Mouse (Mus musculus): ENCODE data around the gene Magix.
"Not testable (repeated sequence)": the region's sequence is repeated elsewhere in the genome, so short reads cannot be mapped to it uniquely, and the experiment has no call there.

The Magix gene

DNA sequence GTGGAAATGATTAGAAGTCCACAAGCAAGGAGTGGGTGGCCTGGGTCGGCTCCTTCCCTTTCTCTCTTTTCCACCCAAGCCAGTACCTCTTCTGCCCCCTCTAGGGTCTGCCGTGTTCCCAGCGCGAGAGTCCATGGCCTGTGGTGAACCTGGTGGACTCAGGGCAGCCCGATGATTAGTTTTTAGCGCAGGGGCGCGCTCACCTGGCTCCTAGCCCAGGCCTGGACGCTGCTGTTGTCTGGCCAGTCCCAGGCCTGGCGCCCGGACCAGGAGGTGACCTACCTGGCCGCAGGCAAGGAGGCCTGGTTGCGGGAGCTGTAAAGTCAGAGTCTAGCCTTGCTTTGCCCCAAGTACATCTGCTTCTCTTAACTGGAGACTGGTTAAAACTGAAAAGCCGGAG lies at the start of gene Magix:
Magix (minus strand) TSS at position 388 of the 400 bp plus-strand sequence.
- DNase-seq: peak; percentile 68 to 87

DNA sequence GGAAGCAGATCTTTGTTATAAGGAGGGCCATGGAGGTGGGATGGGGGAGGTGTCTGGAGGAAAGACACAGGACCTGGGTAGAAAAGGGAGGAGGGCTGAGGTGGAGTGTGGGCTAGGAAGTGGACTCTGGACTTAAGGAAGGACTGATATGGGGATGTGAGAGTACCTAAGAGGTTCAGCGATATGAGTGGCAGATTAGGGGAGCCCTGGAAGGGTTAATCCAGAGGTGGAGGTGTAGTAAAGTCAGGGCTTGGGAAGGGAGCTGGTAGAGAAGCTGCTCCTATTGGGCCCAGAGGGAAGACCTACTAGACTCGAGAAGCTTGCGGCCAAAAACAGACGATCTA lies 47.8 kb upstream of the Magix start:
- DNase-seq: peak in 1 of 2 experiments; percentile 25

- DNase-seq: peak; percentile 80 to 90
Observed at GRCm38 (mm10) chrX:7728215-7728921, 47.3 kb upstream of the Magix start, which contains the start of gene Praf2. Praf2 (plus strand) TSS chrX:7728439.

DNA sequence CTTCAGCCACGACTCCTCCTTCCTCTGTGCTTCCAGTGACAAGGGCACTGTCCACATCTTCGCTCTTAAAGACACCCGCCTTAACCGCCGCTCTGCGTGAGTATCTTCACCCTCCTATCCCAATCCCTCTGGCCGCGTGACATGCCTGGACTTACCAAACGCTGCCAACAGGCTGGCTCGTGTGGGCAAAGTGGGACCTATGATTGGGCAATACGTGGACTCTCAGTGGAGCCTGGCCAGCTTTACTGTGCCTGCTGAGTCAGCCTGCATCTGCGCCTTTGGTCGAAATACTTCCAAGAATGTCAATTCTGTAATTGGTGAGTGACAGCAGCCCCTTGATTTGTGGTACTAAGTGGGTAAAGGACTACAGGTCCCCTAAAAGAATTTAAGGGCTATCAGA lies 46.1 kb upstream of the Magix start:
- no peak for DNase-seq

DNA sequence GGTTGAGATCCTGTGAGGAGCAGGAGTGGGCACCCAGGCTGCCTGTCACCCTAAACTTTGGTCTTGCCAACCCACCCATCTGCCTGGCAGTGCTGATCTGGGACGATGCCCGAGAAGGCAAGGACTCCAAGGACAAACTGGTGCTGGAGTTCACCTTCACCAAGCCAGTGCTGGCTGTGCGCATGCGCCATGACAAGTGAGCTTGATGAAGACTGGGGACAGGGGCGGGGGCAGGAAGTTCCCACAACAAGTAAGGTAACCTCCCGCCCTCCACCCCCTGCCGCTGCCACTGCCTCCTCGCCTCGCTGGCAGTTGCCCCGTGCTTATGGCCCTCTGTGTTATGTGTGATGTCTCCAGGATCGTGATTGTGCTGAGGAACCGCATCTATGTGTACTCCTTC lies 44.8 kb upstream of the Magix start:
- no peak for DNase-seq

GRCm38 (mm10) chrX:7724135-7724534 lies 43.1 kb upstream of the Magix start:
- no peak for DNase-seq

DNA sequence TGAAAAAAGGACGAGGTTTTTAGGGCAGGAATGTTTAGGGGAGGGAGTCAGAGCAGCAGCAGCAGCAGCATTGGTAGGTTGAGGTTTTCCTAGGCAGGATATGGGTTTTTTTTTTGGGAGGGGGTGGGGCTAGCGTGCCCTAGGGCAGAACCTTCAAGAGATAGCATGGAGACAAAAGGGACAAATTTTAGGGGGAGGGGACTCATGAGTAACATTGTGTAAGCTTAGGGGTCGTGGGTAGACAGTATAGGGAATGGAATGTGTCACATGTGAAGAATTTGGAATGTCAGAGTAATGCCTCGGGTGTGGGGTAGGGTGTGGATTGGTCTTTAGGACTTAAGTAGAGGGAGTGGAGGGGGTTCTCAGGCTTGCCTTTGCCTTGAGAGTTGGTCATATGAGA lies 41.6 kb upstream of the Magix start:
- DNase-seq: no peak

- DNase-seq: no peak
Observed at GRCm38 (mm10) chrX:7722282-7722611, 41.2 kb upstream of the Magix start.

- DNase-seq: peak; percentile 64 to 81
Observed at GRCm38 (mm10) chrX:7721514-7722281, 40.6 kb upstream of the Magix start, which contains the start of gene Gm45208. Gm45208 (plus strand) TSS chrX:7722245.

DNA sequence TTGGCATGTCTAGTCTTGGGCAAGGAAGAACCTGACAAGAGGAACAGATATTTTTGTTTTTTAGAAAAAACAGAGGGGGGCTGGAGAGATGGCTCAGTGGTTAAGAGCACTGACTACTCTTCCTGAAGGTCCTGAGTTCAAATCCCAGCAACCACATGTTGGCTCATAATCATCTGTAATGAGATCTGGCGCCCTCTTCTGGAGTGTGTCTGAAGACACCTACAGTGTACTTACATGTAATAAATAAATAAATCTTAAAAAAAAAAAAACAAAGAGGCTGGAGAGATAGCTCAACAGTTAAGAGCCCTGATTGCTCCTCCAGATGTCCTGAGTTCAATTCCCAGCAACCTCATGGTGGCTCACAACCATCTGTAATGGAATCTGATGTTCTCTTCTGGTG lies 35.0 kb upstream of the Magix start:
- DNase-seq: peak in 1 of 2 experiments; percentile 30

DNA sequence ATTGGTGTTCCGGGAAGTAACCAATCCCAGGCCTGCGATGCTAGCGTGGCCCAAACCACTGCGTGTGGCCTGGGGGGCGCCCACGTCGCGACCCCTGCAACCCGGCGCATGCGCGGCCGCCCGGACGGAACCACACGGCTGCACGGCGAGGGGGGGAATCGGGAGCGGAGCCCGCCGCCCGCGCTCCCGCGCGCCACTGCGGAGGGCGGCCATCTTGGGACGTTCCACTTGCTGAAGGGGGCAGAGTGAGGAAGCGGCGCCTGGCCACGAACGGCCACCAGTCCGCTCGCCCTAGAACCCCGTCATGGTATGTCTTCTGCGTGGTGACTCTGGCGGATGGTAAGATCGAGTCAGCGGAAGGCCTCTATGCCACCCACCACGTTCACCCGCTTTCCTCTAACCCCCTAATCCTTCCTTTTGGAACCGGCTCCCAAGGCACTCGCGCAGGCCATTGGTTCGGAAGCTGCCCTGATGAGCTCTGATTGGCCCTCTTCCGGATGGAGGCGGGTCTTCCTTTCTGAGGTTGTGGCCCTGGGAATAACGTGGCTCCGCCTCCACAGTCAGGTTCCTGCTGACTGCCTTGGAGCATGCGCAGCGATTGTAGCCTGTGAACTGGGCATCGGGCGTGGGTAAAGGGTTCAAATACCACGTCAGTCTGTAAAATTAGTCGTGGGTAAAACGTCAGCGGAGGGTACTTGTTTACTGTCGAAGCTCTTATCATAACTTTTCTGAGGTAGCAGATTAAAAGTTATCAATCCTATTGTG lies 33.3 kb upstream of the Magix start, which contains the start of gene Wdr45:
Wdr45 (plus strand) TSS at position 199 of the 765 bp plus-strand sequence.
- DNase-seq: peak; percentile 95 to 97

DNA sequence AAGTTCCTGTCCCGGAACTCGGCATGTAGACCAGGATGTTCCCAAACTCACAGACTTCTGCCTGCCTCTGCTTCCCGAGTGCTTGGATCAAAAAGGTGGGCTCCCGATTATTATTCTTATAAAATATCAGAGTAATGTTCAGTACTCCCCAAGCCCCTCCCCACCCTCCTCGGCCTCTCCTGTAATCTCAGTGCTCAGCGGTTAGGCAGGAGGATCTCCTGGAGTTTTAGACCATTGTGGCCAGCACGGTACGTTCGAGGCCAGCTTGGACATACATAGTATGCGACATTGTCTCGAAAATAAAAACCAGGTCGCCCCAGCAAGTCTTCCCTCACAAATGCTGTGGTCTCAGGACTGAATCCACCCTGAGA lies 32.7 kb upstream of the Magix start:
- not testable (repeated sequence) for DNase-seq

GRCm38 (mm10) chrX:7696954-7697381 lies 15.9 kb upstream of the Magix start, which contains the start of gene Gpkow:
Gpkow (plus strand) TSS chrX:7697131.
- DNase-seq: peak; percentile 85 to 94

GRCm38 (mm10) chrX:7696520-7696919 lies 15.5 kb upstream of the Magix start:
- DNase-seq: no peak

- peak; percentile 52 to 60 for DNase-seq
Observed at GRCm38 (mm10) chrX:7692862-7693261, 11.8 kb upstream of the Magix start.

DNA sequence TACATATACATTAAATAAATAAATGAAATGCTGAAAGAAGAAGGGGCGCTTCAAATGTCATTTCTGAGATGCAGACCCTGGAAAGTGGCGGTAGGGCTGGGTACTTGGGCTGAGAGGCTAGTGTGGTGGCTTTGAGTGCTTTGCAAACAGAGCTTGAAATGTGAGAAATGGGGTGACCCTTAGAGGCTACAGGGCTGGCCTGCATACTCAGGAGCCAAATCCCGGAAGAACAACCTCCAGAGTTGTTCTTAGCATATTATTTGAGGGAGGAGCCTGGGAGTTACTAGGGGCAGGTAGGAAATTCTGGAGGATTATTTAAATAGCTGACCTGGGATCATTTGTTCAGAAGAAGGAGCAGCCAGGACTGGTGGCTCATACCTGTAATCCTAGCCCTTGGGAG lies 9.4 kb upstream of the Magix start:
- DNase-seq: no peak

GRCm38 (mm10) chrX:7688321-7688720 lies 7.3 kb upstream of the Magix start:
- DNase-seq: no peak

- DNase-seq: no peak
Observed at GRCm38 (mm10) chrX:7680057-7680412, 1.0 kb downstream of the Magix start.

- DNase-seq: peak; percentile 93 to 95
Observed at GRCm38 (mm10) chrX:7679405-7680056, 1.5 kb downstream of the Magix start.

GRCm38 (mm10) chrX:7678986-7679385 lies 2.1 kb downstream of the Magix start:
- DNase-seq: no peak

GRCm38 (mm10) chrX:7675001-7675380 lies 6.1 kb downstream of the Magix start:
- no peak for DNase-seq

GRCm38 (mm10) chrX:7674284-7675000 lies 6.6 kb downstream of the Magix start:
- peak in 1 of 2 experiments; percentile 68 for DNase-seq
